Mouse (Mus musculus) gastrocnemius, adult 8-10 months (tissue): ENCODE measurements at regions not wholly inside any gene's neighbourhood (a gene's known extent, or its start where the extent isn't known, plus 50 kb on each side); places are given as distances from the start of the nearest gene placed in this dataset.

Source experiments
- DNase-seq, 2 experiments: peaks; one replicate each; pipeline ENCODE4 v3.0.0; 2022; ENCODE audit warnings: low spot score in 2 of 2

DNA sequence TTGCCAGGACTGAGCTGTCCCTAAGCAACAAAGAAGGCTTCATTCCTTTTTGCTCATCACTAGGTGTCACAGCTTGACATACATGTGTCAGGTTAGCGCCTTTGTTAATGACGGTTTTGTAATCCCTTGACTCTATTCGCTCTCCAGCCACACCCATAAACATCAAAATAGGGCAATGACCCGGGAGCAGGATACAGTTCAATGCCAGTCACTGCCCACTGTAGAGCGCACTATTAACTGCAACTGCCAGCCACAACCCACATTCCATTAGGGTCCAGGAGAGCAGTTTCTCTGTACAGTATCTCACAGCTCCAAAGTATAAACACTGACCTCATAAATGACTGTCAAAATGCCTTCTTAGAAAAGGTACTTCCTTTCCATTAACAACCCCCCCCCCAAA, 163.5 kb upstream of the Nfe2l3 start:
- DNase-seq = no peak

- no peak for DNase-seq
Measured at GRCm38 (mm10) chr6:51269617-51270016, 162.9 kb upstream of the Nfe2l3 start.

- peak; percentile 50 to 71 for DNase-seq
Measured at GRCm38 (mm10) chr6:51270216-51271127, 162.0 kb upstream of the Nfe2l3 start.

- no peak for DNase-seq
Measured at GRCm38 (mm10) chr6:51271128-51271480, 161.4 kb upstream of the Nfe2l3 start.

- DNase-seq = no peak
Measured at GRCm38 (mm10) chr6:51272136-51272736, 160.2 kb upstream of the Nfe2l3 start.

- no peak for DNase-seq
Measured at GRCm38 (mm10) chr6:51279491-51279890, 153.0 kb upstream of the Nfe2l3 start.

- no peak for DNase-seq
Measured at GRCm38 (mm10) chr6:51280231-51280630, 152.2 kb upstream of the Nfe2l3 start.

DNA sequence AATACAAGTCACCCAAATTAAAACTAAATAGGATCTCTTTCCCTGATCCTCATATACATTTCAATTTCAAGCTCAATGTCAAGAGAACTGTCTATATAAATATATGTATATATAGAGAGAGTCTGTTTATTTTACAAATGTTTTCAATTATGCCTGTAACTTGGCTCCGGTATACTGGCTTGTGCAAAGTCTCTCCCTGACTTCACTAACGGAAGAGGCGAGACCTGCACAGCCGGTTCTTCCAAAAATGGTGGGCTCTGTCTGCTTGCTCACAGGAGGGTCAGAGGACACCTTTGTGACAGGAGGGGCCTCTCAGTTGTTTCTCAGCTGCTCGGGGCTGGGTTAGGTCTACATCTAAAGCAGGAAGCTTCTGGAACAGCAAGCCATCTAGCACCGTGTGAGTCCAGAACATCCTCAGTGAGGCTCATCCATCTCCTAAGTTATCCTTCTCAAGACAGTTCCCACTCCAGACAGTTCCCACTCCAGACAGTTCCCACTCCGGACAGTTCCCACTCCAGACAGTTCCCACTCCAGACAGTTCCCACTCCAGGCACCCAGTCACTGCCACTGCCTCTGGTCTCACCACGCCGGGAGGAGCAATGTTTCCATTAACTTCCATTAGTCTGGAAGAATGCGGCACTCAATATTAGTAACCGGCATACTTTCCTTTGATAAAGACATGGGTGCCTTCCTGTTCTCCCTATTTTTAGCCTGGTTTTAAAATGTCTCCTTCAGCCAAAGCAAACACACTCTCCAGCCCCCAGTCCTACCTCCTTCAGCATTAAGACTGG, 148.4 kb upstream of the Nfe2l3 start:
- DNase-seq = no peak

DNA sequence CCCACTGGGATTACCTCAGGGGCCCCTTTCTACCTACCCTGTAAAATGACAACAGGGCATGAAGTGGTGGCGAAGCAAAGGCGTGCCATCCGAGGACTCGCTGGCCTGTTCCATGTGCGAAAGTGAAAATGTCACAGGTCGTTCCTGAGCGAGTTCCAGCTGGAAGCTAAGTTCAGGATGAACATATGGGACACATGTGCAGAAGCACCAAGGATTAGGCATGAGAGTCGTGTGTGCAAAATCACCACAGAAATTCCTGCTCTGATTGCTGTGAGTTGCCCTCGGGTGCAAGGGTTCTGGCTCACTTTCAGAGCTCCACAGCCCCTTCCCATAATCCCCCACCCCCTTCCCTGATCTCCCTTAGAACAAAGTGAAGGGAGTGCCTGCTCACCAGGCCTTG, 147.6 kb upstream of the Nfe2l3 start:
- no peak for DNase-seq

DNA sequence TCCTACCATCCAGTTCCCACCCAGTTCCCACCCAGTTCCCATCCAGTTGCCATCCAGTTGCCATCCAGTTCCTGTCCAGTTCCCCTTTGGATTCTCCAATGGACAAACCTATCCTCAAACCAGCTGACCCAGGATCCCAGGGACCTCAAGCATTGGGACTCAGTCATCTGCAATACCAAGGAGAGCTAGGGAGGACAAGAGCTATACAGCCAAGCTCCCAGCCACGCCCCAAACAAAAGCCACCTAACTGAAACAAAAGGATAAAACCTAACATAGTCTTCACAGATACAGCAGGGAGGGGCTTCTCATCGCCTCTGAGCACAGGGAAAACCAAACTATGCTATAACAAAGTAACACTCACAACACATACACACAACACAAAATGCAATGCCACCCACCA, 145.6 kb upstream of the Nfe2l3 start:
- DNase-seq = no peak

GRCm38 (mm10) chr6:51287383-51287782, 145.1 kb upstream of the Nfe2l3 start:
- DNase-seq = no peak

- DNase-seq = no peak
Measured at GRCm38 (mm10) chr6:51287807-51288206, 144.7 kb upstream of the Nfe2l3 start.

GRCm38 (mm10) chr6:51288306-51289066, 144.0 kb upstream of the Nfe2l3 start:
- DNase-seq = no peak

DNA sequence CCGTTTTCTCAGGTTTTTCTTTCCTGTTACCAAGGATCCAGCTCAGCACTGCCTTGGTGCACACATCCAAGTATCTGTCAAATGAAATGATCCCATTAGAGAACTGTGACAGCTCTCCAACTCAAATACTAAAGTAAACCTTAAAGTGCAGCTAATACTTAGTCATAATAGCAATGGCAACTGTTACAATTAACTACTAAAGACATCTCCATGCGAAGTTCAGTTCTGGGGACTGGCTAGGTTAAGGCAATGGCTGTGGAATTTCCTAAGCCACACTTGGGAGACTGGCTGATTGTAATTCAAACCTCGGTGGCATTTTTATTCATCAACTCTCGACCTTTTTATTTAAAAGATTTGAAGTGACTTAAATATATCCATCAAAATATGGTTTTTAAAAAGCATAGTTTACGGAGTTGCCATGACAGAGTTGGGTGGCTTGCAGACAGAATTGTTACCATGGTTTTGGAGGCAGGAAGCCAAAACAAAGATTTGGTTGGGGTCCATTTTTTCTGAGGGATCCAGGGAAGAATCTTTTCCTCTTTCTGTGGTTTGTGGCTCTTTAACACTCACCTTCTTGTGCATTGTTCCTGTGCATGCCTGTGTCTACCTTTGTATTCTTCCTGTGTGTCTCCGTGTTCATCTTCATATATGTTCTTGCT, 143.3 kb upstream of the Nfe2l3 start:
- no peak for DNase-seq

DNA sequence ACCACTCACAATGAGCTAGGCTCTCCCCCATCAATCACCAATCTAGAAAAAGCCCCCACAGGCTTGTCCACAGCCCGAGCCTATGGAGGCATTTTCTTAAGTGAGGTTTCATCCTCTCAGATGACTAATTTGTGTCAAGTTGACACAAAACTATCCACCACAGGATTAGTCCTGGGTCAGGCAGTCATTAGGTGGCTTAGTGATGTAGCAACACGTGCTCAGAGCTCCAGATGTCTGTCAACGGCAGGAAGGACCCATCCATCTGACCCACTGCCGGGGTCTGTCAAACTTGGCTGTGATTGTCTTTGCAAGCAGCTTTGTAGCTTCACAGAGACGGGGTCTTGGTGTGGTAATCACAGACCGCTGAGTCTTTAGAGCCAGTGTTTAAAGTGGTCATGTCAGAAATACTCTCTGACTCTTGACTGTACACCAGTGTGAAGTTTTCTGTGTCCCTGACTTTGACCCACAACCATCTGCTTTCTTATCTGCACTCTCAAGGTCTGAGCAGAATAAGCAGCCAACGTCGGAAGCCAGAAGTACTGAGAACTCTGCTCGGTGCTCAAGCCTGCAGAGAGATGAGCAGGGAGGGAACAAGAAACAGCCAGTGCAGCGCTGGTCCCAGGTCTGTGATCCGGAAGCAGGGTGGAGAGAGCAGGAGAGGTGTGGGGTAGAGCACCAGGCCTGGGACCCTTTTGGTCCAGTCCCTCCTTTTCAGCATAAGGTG, 131.6 kb upstream of the Nfe2l3 start:
- DNase-seq = no peak

DNA sequence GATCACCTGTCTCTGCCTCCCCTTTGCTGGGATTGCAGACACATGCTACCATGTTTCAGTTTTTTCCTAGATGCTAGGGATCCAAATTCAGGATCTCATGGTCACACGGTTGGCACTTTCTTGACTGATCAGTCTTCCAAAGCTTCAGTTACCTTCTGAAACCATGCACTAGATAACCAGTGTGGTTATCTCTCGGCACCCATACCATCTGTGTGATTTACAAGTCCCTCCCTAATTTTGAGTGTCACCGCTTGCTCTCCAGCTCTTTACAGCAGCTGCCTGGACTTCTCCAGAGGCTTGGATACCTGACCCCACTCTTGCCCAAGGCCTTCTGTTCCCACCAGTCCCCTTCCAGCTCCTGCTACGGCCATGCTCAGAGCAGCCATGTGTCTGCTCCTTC, 130.6 kb upstream of the Nfe2l3 start:
- no peak for DNase-seq

- DNase-seq = no peak
Measured at GRCm38 (mm10) chr6:51302240-51302639, 130.2 kb upstream of the Nfe2l3 start.

DNA sequence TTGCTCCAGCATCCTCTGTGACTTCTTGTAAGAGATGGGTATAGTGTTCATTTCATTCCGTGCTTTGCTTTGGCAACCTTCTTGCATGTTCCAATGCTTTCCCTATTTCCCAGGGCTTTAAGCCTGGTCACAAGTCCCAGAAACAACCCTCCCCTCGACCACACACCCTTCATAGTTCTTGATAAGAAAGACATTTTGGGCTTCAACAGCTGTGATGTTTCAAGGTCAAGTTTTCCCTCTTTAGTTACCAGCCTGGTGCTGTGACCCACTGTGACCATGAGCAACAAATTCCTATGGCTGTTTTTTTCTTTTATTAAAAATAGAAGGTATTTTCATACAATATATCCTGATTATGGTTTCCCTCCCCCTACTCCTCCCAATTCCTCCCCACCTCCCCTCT, 114.1 kb upstream of the Nfe2l3 start:
- no peak for DNase-seq

DNA sequence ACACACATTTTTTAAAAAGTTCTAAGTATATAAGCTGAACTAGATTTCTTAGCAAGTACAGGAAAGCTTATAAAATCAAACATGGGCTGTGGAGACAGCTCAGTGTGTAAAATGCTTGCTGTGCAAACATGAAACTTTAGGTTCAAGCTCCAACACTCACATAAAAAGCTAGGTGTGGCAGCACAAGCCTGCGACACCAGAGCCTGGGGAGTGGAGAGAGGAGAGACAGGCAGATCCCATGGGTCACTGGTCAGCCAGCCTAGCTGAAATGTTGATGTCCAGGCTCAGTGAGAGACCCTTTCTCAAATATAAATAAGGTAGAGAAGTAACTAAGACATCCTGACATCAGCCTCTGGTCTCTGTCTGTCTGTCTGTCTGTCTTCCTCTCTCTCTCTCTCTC, 112.5 kb upstream of the Nfe2l3 start:
- no peak for DNase-seq

- DNase-seq = no peak
Measured at GRCm38 (mm10) chr6:51320676-51321419, 111.6 kb upstream of the Nfe2l3 start.
